Mouse (Mus musculus) olfactory bulb, adult 2 months (tissue): ENCODE data around the gene Nfkbia.

Experiments
- CTCF ChIP-seq: fragments of 200-500 bp; IDR thresholded peaks from 2 replicates; pipeline ENCODE4 v1.5.1; 2012; ENCODE audit warnings: low read depth, mild to moderate bottlenecking, low read length, moderate library complexity; ENCODE audit not compliant: insufficient read depth
- POLR2A ChIP-seq: fragments of 200-500 bp; IDR thresholded peaks from 2 replicates; pipeline ENCODE4 v1.6.1; 2012; ENCODE audit warnings: mild to moderate bottlenecking, low read depth, low read length, moderate library complexity; ENCODE audit not compliant: insufficient read depth

DNA sequence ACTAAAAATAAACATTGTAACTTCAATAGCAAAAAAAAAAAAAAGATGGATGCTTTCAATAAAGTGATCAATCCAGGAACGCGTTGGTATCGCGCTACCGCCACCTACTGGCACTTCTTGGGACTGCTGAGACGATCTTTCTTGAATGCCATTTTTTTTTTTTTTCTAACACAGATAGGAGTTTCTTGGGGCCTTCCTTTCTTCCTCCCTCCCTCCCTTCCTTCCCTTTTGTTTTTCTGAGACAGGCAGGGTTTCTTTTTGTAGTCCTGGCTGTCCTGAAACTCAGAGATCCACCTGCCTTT, 13.5 kb upstream of the Nfkbia start:
- TF ChIP-seq CTCF (no peak), POLR2A (no peak)
